Mouse (Mus musculus): ENCODE results near the gene Prkn.

- TF ChIP-seq CTCF (IDR thresholded peaks at IDR 0.05; ENCODE audit: borderline replicate concordance, insufficient read depth, low read length) (no peak), POLR2A (IDR thresholded peaks at IDR 0.05; ENCODE audit: low read depth, low read length) (no peak)
Measured at GRCm38 (mm10) chr17:10874208-10875187, 34.3 kb downstream of the Prkn start.
